Mouse (Mus musculus): ENCODE data around the gene 1700012P22Rik. TPM values are rescaled to one million over a fixed set of nuclear protein-coding genes. Genes with fewer than 3 reads are reported as not detected.

1700012P22Rik gene
- polyA plus RNA-seq, 1 experiment from 2014 or later = not detected

DNA sequence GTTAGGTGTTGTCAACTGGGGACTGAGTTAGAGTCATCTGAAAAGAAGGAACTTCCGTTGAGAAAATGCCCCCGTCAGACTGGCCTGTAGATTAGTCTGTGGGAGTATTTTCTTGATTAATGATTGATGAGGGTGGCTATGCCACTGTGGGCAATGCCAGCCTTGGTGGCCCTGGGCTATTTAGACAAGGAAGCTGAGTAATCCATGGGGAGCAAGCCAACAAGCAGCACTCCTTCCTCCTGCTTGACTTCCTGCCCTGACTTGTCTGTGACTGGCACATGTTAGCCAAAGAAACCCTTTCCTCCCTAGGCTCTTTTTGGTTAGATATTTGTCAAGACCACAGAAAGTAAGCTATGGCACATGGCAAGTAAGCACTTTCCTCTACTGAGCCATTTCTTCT is 7.8 kb downstream of the 1700012P22Rik start:
- H3K4me1 ChIP-seq (ENCODE audit: control insufficient read depth, insufficient read depth, low read length) = no peaks in the 10 kb centered on the region
- 81% methylated on average over 2 of the region's 2 CpGs for WGBS
- no peak overlapping the region for H3K4me2 ChIP-seq (ENCODE audit: low read depth)
- H3K4me3 ChIP-seq (ENCODE audit: low read depth, low read length) = no peak overlapping the region
- no peaks in the 10 kb centered on the region for H3K9me3 ChIP-seq (ENCODE audit: control insufficient read depth, low read length)
- ATAC-seq (ENCODE audit: insufficient read depth, low FRiP score, low TSS enrichment) = no peak
- H3K36me3 ChIP-seq (ENCODE audit: control insufficient read depth, insufficient read depth, low read length) = no peaks in the 10 kb centered on the region
- H3K27me3 ChIP-seq (ENCODE audit: control insufficient read depth, insufficient read depth, low read length) = no peaks in the 10 kb centered on the region
- no peak for DNase-seq (ENCODE audit: low spot score)
- no peak overlapping the region for H3K9ac ChIP-seq (ENCODE audit: low read length)
- no peak overlapping the region for H3K27ac ChIP-seq (ENCODE audit: low read depth, low read length)

DNA sequence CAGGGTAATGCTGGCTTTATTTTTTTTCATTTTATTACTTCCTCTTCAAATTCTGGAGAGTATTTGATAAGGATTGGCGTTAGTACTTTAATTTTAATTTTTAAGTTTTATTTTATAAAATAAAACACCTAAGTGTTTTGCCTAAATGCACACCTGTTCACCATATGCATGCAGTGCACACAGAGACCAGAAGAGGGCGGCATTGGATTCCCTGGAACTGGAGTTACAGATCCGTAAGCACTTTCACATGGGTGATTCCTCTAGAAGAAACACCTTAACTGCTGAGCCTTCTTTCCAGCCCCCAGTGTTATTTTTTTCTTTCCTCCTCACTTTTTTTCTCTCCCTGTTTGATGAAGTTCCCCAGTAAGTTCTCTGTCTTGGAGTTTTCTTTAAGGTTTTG is 9.7 kb downstream of the 1700012P22Rik start:
- no peak for DNase-seq (ENCODE audit: low spot score)
- ATAC-seq (ENCODE audit: insufficient read depth, low FRiP score, low TSS enrichment) = no peak
- Histone ChIP-seq H3K9me3 (ENCODE audit: control insufficient read depth, low read length) (no peaks in the 10 kb centered on the region), H3K4me1 (ENCODE audit: control insufficient read depth, insufficient read depth, low read length) (no peaks in the 10 kb centered on the region), H3K4me3 (ENCODE audit: low read depth, low read length) (no peak overlapping the region), H3K27ac (ENCODE audit: low read depth, low read length) (no peak overlapping the region), H3K27me3 (ENCODE audit: control insufficient read depth, insufficient read depth, low read length) (no peaks in the 10 kb centered on the region), H3K4me2 (ENCODE audit: low read depth) (no peak overlapping the region), H3K36me3 (ENCODE audit: control insufficient read depth, insufficient read depth, low read length) (no peaks in the 10 kb centered on the region), H3K9ac (ENCODE audit: low read length) (no peak overlapping the region)
- 21% methylated on average over 3 of the region's 3 CpGs for WGBS

DNA sequence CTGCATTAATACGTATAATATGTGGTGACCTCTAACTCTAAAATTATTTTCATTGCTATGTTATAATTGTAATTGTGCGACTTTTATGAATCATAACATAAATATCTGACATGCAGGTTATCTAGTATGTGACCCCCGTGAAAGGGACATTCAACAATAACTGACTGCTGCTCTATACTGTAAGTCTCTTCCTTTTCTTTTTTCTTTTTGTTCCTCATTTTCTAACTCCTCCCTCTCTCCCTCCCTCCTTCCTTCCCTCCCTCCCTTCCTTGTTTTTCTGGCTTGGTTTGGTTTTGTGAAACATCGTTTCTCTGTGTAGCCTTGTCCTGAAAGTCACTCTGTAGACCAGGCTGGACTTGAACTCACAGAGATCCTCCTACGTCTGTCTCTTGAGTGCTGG is 14.0 kb downstream of the 1700012P22Rik start:
- H3K4me1 ChIP-seq (ENCODE audit: control insufficient read depth, insufficient read depth, low read length) = no peaks in the 10 kb centered on the region
- H3K9me3 ChIP-seq (ENCODE audit: control insufficient read depth, low read length) = no peaks in the 10 kb centered on the region; the same call in 1 of the 2 replicates
- no peak for DNase-seq (ENCODE audit: low spot score)
- H3K36me3 ChIP-seq (ENCODE audit: control insufficient read depth, insufficient read depth, low read length) = no peaks in the 10 kb centered on the region
- no peak for ATAC-seq (ENCODE audit: insufficient read depth, low FRiP score, low TSS enrichment)
- H3K27me3 ChIP-seq (ENCODE audit: control insufficient read depth, insufficient read depth, low read length) = no peaks in the 10 kb centered on the region
- no peak overlapping the region for H3K4me2 ChIP-seq (ENCODE audit: low read depth)
- 78% methylated on average over 5 of the region's 5 CpGs for WGBS
- H3K9ac ChIP-seq (ENCODE audit: low read length) = no peak overlapping the region
- no peak overlapping the region for H3K27ac ChIP-seq (ENCODE audit: low read depth, low read length)
- H3K4me3 ChIP-seq (ENCODE audit: low read depth, low read length) = no peak overlapping the region

DNA sequence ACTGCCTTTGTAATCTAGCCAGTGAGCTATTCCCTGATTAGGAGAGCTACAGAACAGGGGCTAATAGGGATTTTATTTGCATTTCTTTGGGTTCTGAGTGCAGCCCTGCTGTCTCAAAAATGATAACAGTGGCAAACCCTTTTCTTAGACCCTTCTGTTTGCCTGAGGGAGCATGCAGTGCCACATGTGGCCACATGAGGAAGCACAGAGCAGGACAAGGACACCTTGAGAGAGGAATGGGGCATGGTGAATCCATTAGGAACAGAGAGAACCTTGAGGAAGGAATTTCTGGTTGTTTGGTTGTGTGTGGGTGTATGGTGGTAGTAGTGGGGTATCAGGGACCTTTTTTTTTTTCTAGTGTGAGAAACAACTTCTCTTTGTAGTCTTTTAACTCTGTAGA is 17.9 kb downstream of the 1700012P22Rik start:
- DNase-seq (ENCODE audit: low spot score) (no peak), ATAC-seq (ENCODE audit: insufficient read depth, low FRiP score, low TSS enrichment) (no peak)
- Histone ChIP-seq H3K9ac (ENCODE audit: low read length) (no peak overlapping the region), H3K27me3 (ENCODE audit: control insufficient read depth, insufficient read depth, low read length) (no peaks in the 10 kb centered on the region), H3K4me1 (ENCODE audit: control insufficient read depth, insufficient read depth, low read length) (no peaks in the 10 kb centered on the region), H3K36me3 (ENCODE audit: control insufficient read depth, insufficient read depth, low read length) (no peaks in the 10 kb centered on the region), H3K4me2 (ENCODE audit: low read depth) (no peak overlapping the region), H3K9me3 (ENCODE audit: control insufficient read depth, low read length) (no peaks in the 10 kb centered on the region; the same call in 1 of the 2 replicates), H3K4me3 (ENCODE audit: low read depth, low read length) (no peak overlapping the region), H3K27ac (ENCODE audit: low read depth, low read length) (no peak overlapping the region)

DNA sequence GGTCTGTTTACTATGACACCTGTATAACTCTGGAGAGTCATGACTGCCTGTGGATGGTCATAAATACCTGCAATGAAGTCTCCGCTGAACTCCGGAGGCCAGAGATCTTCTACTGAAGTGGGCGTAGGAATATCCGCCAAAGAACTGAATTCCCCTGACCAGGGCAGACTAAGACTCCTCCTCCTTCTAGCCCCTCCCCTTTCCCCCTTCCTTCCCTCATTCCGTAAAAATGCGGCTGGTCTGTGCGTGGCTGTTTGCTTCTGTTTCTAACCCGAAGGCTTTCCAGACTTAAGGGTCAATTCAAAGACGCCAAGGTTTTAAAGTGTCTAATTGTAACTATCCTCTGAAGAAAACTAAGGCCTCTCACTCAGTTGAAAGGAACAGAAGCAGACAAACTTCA is 30.3 kb downstream of the 1700012P22Rik start, which contains the start of gene Pramef12:
Pramef12 (minus strand) TSS at position 175 of the 400 bp plus-strand sequence.
- Histone ChIP-seq H3K4me1 (ENCODE audit: control insufficient read depth, insufficient read depth, low read length) (no peaks in the 10 kb centered on the region), H3K27ac (ENCODE audit: low read depth, low read length) (no peak within 1 kb of the TSS), H3K9me3 (ENCODE audit: control insufficient read depth, low read length) (no peaks in the 10 kb centered on the region), H3K27me3 (ENCODE audit: control insufficient read depth, insufficient read depth, low read length) (no peaks in the 10 kb centered on the region), H3K4me3 (ENCODE audit: low read depth, low read length) (no peak within 1 kb of the TSS), H3K4me2 (ENCODE audit: low read depth) (no peak within 1 kb of the TSS), H3K9ac (ENCODE audit: low read length) (no peak within 1 kb of the TSS), H3K36me3 (ENCODE audit: control insufficient read depth, insufficient read depth, low read length) (no peaks in the 10 kb centered on the region)
- DNase-seq (ENCODE audit: low spot score) (no peak), ATAC-seq (ENCODE audit: insufficient read depth, low FRiP score, low TSS enrichment) (no peak)
- WGBS = 77% methylated on average over 9 of the region's 9 CpGs

DNA sequence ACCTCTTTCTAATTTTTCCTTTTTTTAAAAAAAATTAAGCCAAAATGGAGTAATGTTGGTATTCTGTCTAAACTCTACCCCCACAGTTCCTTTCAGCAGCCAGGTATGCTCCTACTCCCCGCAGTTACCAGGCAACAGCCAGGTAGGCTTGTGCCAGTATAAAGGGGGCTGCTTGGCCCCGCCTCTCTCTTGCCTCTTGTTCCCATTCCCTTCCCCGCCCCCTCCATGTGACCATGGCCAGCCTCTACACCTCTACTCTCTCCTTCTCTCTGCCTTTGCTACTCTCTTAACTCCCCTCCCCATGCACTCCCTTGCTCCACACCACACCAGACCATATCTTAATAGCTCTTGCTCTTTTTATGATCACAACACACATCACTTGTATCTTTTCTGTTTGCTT is 32.3 kb downstream of the 1700012P22Rik start:
- no peak overlapping the region for H3K27ac ChIP-seq (ENCODE audit: low read depth, low read length)
- ATAC-seq (ENCODE audit: insufficient read depth, low FRiP score, low TSS enrichment) (no peak), DNase-seq (ENCODE audit: low spot score) (no peak)
- no peaks in the 10 kb centered on the region for H3K36me3 ChIP-seq (ENCODE audit: control insufficient read depth, insufficient read depth, low read length)
- H3K4me1 ChIP-seq (ENCODE audit: control insufficient read depth, insufficient read depth, low read length) = no peaks in the 10 kb centered on the region
- H3K4me3 ChIP-seq (ENCODE audit: low read depth, low read length) = no peak overlapping the region
- no peak overlapping the region for H3K4me2 ChIP-seq (ENCODE audit: low read depth)
- no peaks in the 10 kb centered on the region for H3K9me3 ChIP-seq (ENCODE audit: control insufficient read depth, low read length)
- 65% methylated on average over 3 of the region's 3 CpGs for WGBS
- no peaks in the 10 kb centered on the region for H3K27me3 ChIP-seq (ENCODE audit: control insufficient read depth, insufficient read depth, low read length)
- no peak overlapping the region for H3K9ac ChIP-seq (ENCODE audit: low read length)

DNA sequence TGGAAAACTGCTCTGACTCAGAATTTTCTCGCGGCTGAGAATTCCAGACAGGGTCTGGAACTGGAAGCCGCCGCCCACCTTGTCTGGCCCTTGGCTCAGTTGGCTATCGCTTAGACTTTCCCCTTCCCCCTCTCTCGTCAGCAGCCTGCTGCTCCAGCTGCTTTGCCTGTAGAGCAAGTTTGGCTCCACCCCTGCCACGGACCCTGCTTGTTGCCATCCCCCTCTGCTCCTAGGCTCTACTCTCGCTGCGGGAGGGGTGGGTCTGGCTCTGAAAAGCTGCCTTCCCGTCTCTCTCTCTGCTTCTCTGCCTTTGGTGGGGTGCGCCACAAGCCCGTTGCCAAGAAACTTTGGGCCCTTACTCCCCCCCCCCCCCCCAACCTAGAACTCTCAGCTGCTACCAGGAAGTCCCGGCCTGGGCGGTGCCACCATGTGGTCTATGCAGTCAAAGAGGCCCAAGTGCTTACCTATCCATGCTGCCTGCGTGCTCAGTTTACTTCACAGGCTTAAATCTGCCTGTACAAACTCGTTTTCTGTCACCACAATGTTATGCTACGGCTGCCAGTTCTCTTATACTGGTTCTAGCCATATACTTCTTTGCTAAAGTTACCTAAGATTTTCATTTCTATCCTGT is 34.0 kb downstream of the 1700012P22Rik start:
- H3K27ac ChIP-seq (ENCODE audit: low read depth, low read length) = no peak overlapping the region
- no peak for ATAC-seq (ENCODE audit: insufficient read depth, low FRiP score, low TSS enrichment)
- H3K4me3 ChIP-seq (ENCODE audit: low read depth, low read length) = peak overlapping the region; percentile 8; the same call in 1 of the 2 replicates

DNA sequence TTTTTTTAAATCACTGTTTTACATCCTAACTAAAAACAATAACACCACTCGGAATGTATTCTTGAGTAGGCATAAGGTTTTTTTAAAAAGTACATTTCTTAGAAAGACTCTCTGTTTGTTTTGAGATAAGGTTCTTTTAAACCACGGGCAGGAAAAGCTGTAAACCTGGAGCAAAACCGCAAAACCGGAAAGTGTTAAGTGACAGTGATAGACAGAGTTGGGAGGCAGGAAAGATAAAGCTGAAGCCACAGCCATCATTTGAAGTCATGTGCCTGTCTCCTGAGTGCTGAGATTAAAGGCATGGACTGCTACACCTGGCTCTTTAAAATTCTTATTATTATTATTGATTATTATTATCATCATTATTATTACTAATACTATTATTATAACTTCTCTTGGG is 35.9 kb downstream of the 1700012P22Rik start:
- Histone ChIP-seq H3K4me1 (ENCODE audit: control insufficient read depth, insufficient read depth, low read length) (no peaks in the 10 kb centered on the region), H3K9ac (ENCODE audit: low read length) (no peak overlapping the region), H3K9me3 (ENCODE audit: control insufficient read depth, low read length) (no peaks in the 10 kb centered on the region), H3K27me3 (ENCODE audit: control insufficient read depth, insufficient read depth, low read length) (no peaks in the 10 kb centered on the region), H3K4me2 (ENCODE audit: low read depth) (no peak overlapping the region), H3K36me3 (ENCODE audit: control insufficient read depth, insufficient read depth, low read length) (no peaks in the 10 kb centered on the region), H3K27ac (ENCODE audit: low read depth, low read length) (no peak overlapping the region), H3K4me3 (ENCODE audit: low read depth, low read length) (no peak overlapping the region)
- no peak for ATAC-seq (ENCODE audit: insufficient read depth, low FRiP score, low TSS enrichment)
- WGBS = 87% methylated on average over 4 of the region's 4 CpGs
- no peak for DNase-seq (ENCODE audit: low spot score)

More for the DNA sequence above, 34.0 kb downstream of the 1700012P22Rik start:
- Histone ChIP-seq H3K4me2 (ENCODE audit: low read depth) (peak overlapping the region; percentile 33), H3K27me3 (ENCODE audit: control insufficient read depth, insufficient read depth, low read length) (no peaks in the 10 kb centered on the region), H3K9me3 (ENCODE audit: control insufficient read depth, low read length) (no peaks in the 10 kb centered on the region), H3K36me3 (ENCODE audit: control insufficient read depth, insufficient read depth, low read length) (no peaks in the 10 kb centered on the region), H3K4me1 (ENCODE audit: control insufficient read depth, insufficient read depth, low read length) (no peaks in the 10 kb centered on the region), H3K9ac (ENCODE audit: low read length) (no peak overlapping the region; the same call in 1 of the 2 replicates)
- 10% methylated on average over 16 of the region's 17 CpGs for WGBS
- DNase-seq (ENCODE audit: low spot score) = peak; percentile 40

DNA sequence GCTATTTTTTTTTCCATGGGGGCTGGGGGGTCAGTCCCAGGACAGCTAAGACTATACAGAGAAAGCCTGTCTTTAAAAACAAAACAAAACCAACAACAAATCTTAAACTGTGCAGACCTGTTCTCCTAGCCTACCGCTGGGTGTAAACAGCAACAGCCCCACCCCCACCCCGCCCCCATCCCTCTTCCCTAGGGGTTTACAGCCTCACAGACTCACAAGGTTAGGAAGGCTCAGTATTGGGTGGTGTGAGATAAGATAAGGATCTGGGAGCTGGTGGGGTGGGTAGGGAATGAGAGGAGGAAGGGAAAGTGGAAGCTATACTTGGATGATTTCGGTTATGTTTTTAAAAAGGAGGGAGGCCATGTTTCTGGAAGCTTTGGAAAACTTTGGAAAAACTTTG is 42.3 kb downstream of the 1700012P22Rik start:
- WGBS = 32% methylated on average over 3 of the region's 3 CpGs
- Histone ChIP-seq H3K9ac (ENCODE audit: low read length) (no peak overlapping the region), H3K36me3 (ENCODE audit: control insufficient read depth, insufficient read depth, low read length) (no peaks in the 10 kb centered on the region), H3K4me3 (ENCODE audit: low read depth, low read length) (no peak overlapping the region), H3K27me3 (ENCODE audit: control insufficient read depth, insufficient read depth, low read length) (no peaks in the 10 kb centered on the region), H3K4me2 (ENCODE audit: low read depth) (no peak overlapping the region), H3K9me3 (ENCODE audit: control insufficient read depth, low read length) (0 out of 2 replicates have a peak, but pooled peaks cover 3% of the 10 kb centered on the region), H3K4me1 (ENCODE audit: control insufficient read depth, insufficient read depth, low read length) (no peaks in the 10 kb centered on the region), H3K27ac (ENCODE audit: low read depth, low read length) (no peak overlapping the region)
- DNase-seq (ENCODE audit: low spot score) (no peak), ATAC-seq (ENCODE audit: insufficient read depth, low FRiP score, low TSS enrichment) (no peak)

Data from neural tube, embryonic 11.5 days (tissue).